ENCODE assay signal across 8 mouse cellular contexts in the genomic region with DNA sequence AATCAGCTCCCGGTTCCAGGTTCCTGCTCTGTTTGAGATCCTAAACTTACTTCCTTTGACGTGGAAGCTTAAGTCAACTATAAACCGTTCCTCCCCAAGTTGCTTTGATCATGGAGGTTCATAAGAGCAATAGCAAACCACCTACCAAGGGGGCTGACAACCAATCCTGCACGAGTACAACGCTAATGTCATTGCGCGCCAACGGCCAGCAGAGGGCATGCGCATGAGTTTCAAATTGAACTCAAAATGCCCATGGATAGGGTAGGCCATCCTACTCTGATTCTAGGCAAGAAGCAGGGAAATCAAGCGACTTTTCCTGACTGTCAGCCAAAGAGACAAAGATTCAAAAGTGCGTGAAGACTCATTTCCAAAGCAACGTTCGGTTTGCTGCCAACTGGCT. TPM values are rescaled to one million over a fixed set of nuclear protein-coding genes. Genes with fewer than 3 reads are reported as not detected.
DNase-seq lines count a peak whose midpoint lies in the region; ATAC-seq and TF ChIP-seq lines count a peak whose summit lies in the region.

Zfp37 (minus strand) TSS at position 279 of the 400 bp plus-strand sequence.

- no peaks in the 10 kb centered on the region for H3K4me1 ChIP-seq in hindbrain, postnatal 0 days (ENCODE audit: insufficient read depth, low read length)
- no peaks in the 10 kb centered on the region for H3K4me1 ChIP-seq in neural tube, embryonic 13.5 days (replicated peaks)

- H3K4me3 ChIP-seq in hindbrain, postnatal 0 days (ENCODE audit: low read length), result no peak within 1 kb of the TSS
- no peak within 1 kb of the TSS for H3K4me3 ChIP-seq in neural tube, embryonic 13.5 days

- peak; percentile 48 to 49 for DNase-seq in cerebellum, postnatal 10 days
- DNase-seq in cerebellum, adult 18-20 months, result no peak
- peak; percentile 7 for DNase-seq in lung, postnatal 36 days
- DNase-seq in lung, postnatal 25 days (ENCODE audit: low spot score), result no peak
- no peak for DNase-seq in hindbrain, postnatal 0 days (ENCODE audit: low spot score)
- DNase-seq in frontal cortex, postnatal 14 days (ENCODE audit: low spot score in 2 of 2), result no peak
- no peak for DNase-seq in urinary bladder, postnatal 25 days (ENCODE audit: low spot score)

- WGBS in hindbrain, postnatal 0 days, result 72% methylated on average over 13 of the region's 13 CpGs
- 73% methylated on average over 13 of the region's 13 CpGs for WGBS in neural tube, embryonic 13.5 days

- no peak within 1 kb of the TSS for H3K4me2 ChIP-seq in hindbrain, postnatal 0 days (ENCODE audit: low read depth, low read length)
- no peak within 1 kb of the TSS for H3K4me2 ChIP-seq in neural tube, embryonic 13.5 days

- no peak within 1 kb of the TSS for H3K9ac ChIP-seq in hindbrain, postnatal 0 days (replicated peaks; ENCODE audit: low read length)
- H3K9ac ChIP-seq in neural tube, embryonic 13.5 days, result no peak within 1 kb of the TSS

- no peaks in the 10 kb centered on the region for H3K36me3 ChIP-seq in hindbrain, postnatal 0 days (ENCODE audit: insufficient read depth, low read length)
- no peaks in the 10 kb centered on the region for H3K36me3 ChIP-seq in neural tube, embryonic 13.5 days

- no peak within 1 kb of the TSS for H3K27ac ChIP-seq in hindbrain, postnatal 0 days
- no peak within 1 kb of the TSS for H3K27ac ChIP-seq in neural tube, embryonic 13.5 days (replicated peaks)

- TF ChIP-seq CTCF in hindbrain, postnatal 0 days (IDR thresholded peaks at IDR 0.05; ENCODE audit: low read depth), result peak; percentile 43

- H3K9me3 ChIP-seq in hindbrain, postnatal 0 days (ENCODE audit: low read length), result no peaks in the 10 kb centered on the region
- H3K9me3 ChIP-seq in neural tube, embryonic 13.5 days, result no peaks in the 10 kb centered on the region

- no peaks in the 10 kb centered on the region for H3K27me3 ChIP-seq in hindbrain, postnatal 0 days (ENCODE audit: insufficient read depth, low read length)
- H3K27me3 ChIP-seq in neural tube, embryonic 13.5 days, result no peaks in the 10 kb centered on the region

- no peak for ATAC-seq in hindbrain, postnatal 0 days
- no peak for ATAC-seq in neural tube, embryonic 13.5 days (ENCODE audit: low read depth)

RNA-seq across cellular contexts. Expression of gene Zfp37, which starts in this region (rescaled TPM):
- total RNA-seq in hindbrain, postnatal 0 days (2014; rRNA removed), result 12.5 and 14.4 TPM in 2 replicates
- 15.6 and 16.2 TPM in 2 replicates for polyA plus RNA-seq in hindbrain, postnatal 0 days (2015; fragmentation: Nextera tagmentation; extraction: Ambion mirVana)
- 24.9 and 30.6 TPM in 2 replicates for polyA plus RNA-seq in neural tube, embryonic 13.5 days (2015; fragmentation: Nextera tagmentation; extraction: Ambion mirVana)

Comparison
In these comparisons a context has a peak if more than half of its experiments do, and no peak if none do; other contexts are left out.
1. DNase-seq: peak in cerebellum, postnatal 10 days (2 of 2) and lung, postnatal 36 days (single experiment); none in cerebellum, adult 18-20 months (0 of 2), lung, postnatal 25 days (single experiment), hindbrain, postnatal 0 days (single experiment), frontal cortex, postnatal 14 days (0 of 2) and urinary bladder, postnatal 25 days (single experiment).